Mouse (Mus musculus) WW6 (cell line): ENCODE measurements around the gene Ago3.
A peak's percentile ranks its signal among the peaks of the same experiment; 100 is the strongest.

Experiments used
- DNase-seq: peaks from one replicate; pipeline ENCODE4 v3.0.0-alpha.2; 2013; ENCODE audit warnings: low read depth, low spot score

Gene Ago3

GRCm38 (mm10) chr4:126429347-126430079 lies at the start of gene Ago3:
Ago3 (minus strand) TSS chr4:126429556.
- peak; percentile 79 for DNase-seq

- DNase-seq, result no peak
Measured at GRCm38 (mm10) chr4:126473031-126473430, 43.7 kb upstream of the Ago3 start.

- no peak for DNase-seq
Measured at GRCm38 (mm10) chr4:126469334-126469733, 40.0 kb upstream of the Ago3 start.

- no peak for DNase-seq
Measured at GRCm38 (mm10) chr4:126468925-126469324, 39.6 kb upstream of the Ago3 start.

GRCm38 (mm10) chr4:126468285-126468901 lies 39.0 kb upstream of the Ago3 start, which contains the start of gene Ago1:
Ago1 (minus strand) TSS chr4:126468583.
- DNase-seq, result peak; percentile 83

- peak; percentile 82 for DNase-seq
Measured at GRCm38 (mm10) chr4:126467721-126468284, 38.4 kb upstream of the Ago3 start.

- DNase-seq, result no peak
Measured at GRCm38 (mm10) chr4:126466251-126466750, 36.9 kb upstream of the Ago3 start.

- peak; percentile 95 for DNase-seq
Measured at GRCm38 (mm10) chr4:126465843-126466242, 36.5 kb upstream of the Ago3 start.

- peak; percentile 34 for DNase-seq
Measured at GRCm38 (mm10) chr4:126464892-126465235, 35.5 kb upstream of the Ago3 start.

- DNase-seq, result no peak
Measured at GRCm38 (mm10) chr4:126464189-126464891, 35.0 kb upstream of the Ago3 start.

GRCm38 (mm10) chr4:126455441-126455840 lies 26.1 kb upstream of the Ago3 start:
- DNase-seq, result no peak

GRCm38 (mm10) chr4:126454547-126455254 lies 25.3 kb upstream of the Ago3 start:
- DNase-seq, result no peak

GRCm38 (mm10) chr4:126450268-126450667 lies 20.9 kb upstream of the Ago3 start:
- no peak for DNase-seq

GRCm38 (mm10) chr4:126447126-126447525 lies 17.8 kb upstream of the Ago3 start:
- DNase-seq, result no peak

- DNase-seq, result no peak
Measured at GRCm38 (mm10) chr4:126444528-126444927, 15.2 kb upstream of the Ago3 start.

GRCm38 (mm10) chr4:126438261-126438660 lies 8.9 kb upstream of the Ago3 start:
- no peak for DNase-seq

GRCm38 (mm10) chr4:126436268-126436667 lies 6.9 kb upstream of the Ago3 start:
- DNase-seq, result no peak

- no peak for DNase-seq
Measured at GRCm38 (mm10) chr4:126434094-126434493, 4.7 kb upstream of the Ago3 start.

GRCm38 (mm10) chr4:126433175-126433574 lies 3.8 kb upstream of the Ago3 start:
- no peak for DNase-seq

GRCm38 (mm10) chr4:126431746-126432145 lies 2.4 kb upstream of the Ago3 start:
- DNase-seq, result no peak

GRCm38 (mm10) chr4:126428682-126429346 lies 542 bp downstream of the Ago3 start:
- no peak for DNase-seq
